Mouse (Mus musculus) heart, postnatal 36 days (tissue): ENCODE data around the gene Shbg. TPM values are rescaled to one million over a fixed set of nuclear protein-coding genes. Genes with fewer than 3 reads are reported as not detected.
A peak's percentile ranks its signal among the peaks of the same experiment; 100 is the strongest.

Source experiments
- DNase-seq, 2 experiments: peaks; one replicate each; pipeline ENCODE4 v3.0.0; 2021 to 2022
- intact Hi-C: fragments of 180-260 bp; cut with DNase I; formaldehyde crosslinking; loops from one replicate; pipeline ENCODE4 v1.15.1; 2025
- microRNA-seq, 2 experiments: library from miRNA; unstranded; fragments of <30 nt; microRNA quantifications; one replicate each; pipeline ENCODE4 v1.2.0; 2021; ENCODE audit warnings: borderline number of aligned reads in 2 of 2
- total RNA-seq, 2 experiments: library from RNA; stranded (reverse); gene quantifications; 2 replicates each; pipeline ENCODE4 v1.2.3; 2021

Gene Shbg
- total RNA-seq, 2 experiments from 2014 or later, result not detected

DNA sequence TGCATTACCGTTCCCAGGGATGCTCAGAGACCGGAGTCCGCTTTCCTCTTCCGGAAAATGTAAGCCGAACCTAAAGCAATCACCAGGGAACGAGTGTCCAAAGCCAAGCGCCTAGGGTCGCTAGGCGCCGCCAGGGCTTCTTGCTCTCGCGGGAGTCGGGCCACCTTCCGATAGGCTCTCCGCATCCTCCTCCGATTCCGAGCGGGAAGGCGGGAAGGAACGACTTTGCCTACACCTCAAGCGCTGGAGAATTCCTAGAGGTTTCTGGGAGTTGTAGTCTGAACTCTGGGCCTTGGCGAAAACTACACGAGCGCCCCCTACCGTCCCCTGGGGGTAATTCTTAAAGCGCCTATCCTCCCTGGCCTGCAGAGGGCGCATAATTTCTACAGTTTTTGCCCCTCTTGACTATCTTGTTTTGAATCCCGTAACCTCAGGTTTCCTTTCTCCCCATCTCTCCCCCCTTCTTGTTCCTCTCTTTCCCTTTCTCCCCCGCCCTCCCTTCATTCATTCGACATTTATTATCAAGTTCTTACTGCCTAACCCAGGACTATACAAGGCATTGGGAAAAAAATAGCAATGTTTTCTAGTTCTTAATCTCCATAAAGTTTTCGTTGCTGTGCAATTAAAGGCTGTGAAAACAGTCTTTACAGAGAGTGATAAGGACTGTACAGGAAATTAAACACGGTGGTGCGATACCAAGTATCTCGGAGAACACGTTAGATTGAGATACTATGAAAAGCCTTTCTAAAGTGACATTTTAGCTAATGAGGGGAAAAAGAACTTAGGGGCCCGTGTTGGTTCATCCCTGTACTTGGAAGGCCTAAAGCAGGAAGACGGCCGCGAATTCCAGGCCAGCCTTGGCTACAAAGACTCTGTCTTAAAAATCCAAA lies 38.3 kb downstream of the Shbg start:
- DNase-seq, result peak; percentile 97 to 99
- intact Hi-C loops, result loop anchor here (1.0 to 2.0 kb wide), 2 partner anchors 33 to 35 kb away; no protein-coding TSS in a partner anchor

DNA sequence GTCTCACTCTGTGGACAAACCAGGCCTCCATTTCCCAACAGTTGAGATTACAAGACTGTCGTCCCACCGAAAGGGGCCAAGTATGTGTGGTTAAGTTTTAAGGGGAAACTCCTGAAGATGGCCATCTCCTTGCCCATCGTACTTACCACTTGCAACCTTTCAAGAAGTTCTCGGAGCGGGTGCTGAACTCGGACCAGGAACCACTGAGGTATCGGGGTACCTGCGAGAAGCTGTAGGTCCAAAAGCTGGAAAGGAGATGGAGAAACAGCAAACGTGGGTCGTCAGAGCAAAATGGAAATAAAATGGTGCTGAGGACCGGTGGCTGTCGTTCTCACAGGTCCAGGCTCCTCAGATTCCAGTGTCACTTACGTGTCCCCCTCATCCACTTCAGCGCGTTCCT lies 39.4 kb downstream of the Shbg start:
- DNase-seq, result no peak
- intact Hi-C loops, result loop anchor here (2.0 kb wide), 1 partner anchor 32 kb away; no protein-coding TSS in a partner anchor

DNA sequence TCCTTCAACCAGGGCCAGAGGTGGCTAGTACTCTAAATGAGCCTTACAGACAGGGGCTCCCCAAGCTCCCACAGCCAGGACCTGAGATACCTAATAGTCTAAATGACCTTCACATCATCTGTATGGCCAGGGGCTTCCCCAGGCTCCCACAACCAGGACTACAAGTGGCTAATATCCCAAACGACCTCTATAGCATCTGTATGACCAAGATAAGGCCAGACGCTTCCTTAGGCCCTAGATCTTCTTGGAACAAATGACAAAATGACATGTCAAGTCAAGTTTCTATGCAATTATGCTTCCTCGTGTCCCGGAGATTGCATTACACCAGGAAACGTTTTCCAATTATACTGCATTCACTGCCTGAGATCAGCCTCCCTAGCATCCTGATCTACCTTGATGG lies 41.4 kb downstream of the Shbg start:
- intact Hi-C loops, result no loop called here
- DNase-seq, result no peak

GRCm38 (mm10) chr11:69575220-69575619 lies 42.5 kb downstream of the Shbg start:
- DNase-seq, result no peak
- intact Hi-C loops, result no loop called here

DNA sequence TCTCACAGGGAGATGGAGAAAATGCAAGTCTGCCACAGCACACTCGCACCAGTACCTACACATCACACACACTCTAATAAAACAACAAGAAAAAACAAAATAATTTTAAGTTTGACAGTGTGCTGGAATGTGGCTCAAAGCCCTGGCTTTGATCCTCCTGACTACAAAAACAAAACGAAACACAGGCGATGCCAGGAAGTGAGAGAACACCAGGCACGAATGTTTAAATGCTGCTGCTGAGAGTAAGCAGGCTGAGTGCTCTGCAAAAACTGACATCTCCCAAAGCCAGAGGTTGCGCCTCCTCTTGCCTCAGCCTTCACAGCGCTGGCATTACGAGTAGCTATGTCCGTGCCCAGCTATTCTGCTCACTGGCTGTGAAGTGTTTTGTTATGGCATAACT lies 52.6 kb downstream of the Shbg start:
- no peak for DNase-seq
- intact Hi-C loops, result no loop called here

Small RNAs within 50 kb of the gene (microRNA-seq; reads per million reads assigned to microRNA genes)
- gene Mir1934 (6.5 to 7.4 reads per million in 2 experiments), gene Mir467f (0 reads per million in 2 experiments)

Other genes starting within 250 kb of the Shbg start
- gene Chd3, start 248.5 kb downstream of the Shbg start, total RNA-seq, result 10 to 100 TPM; 21.8 to 22.8 TPM
- gene Naa38, start 222.4 kb downstream of the Shbg start, total RNA-seq, result 100 to 1,000 TPM; 101 to 103 TPM
- 10 to 100 TPM; 29.6 to 31.8 TPM for gene Cyb5d1, start 222.3 kb downstream of the Shbg start, total RNA-seq
- 10 to 100 TPM; 23.3 to 29.6 TPM for gene Tmem88, start 219.7 kb downstream of the Shbg start, total RNA-seq
- gene Kdm6b, start 204.2 kb downstream of the Shbg start, total RNA-seq, result 10 to 100 TPM; 26.1 to 29.1 TPM
- under 1 TPM; 0.33 to 0.57 TPM for gene Dnah2, start 68.8 kb downstream of the Shbg start, total RNA-seq
- 10 to 100 TPM; 77.4 to 98.0 TPM for gene Efnb3, start 57.7 kb downstream of the Shbg start, total RNA-seq
- 1 to 10 TPM; 5.1 to 6.3 TPM for gene Wrap53, start 37.6 kb downstream of the Shbg start, total RNA-seq
- gene Trp53, start 37.5 kb downstream of the Shbg start, total RNA-seq, result 10 to 100 TPM; 13.9 to 17.0 TPM
- 10 to 100 TPM; 20.9 to 22.5 TPM for gene Atp1b2, start 12.0 kb downstream of the Shbg start, total RNA-seq
- 1 to 10 TPM; 3.7 to 4.1 TPM for gene Sat2, start 4.1 kb upstream of the Shbg start, total RNA-seq
- 10 to 100 TPM; 87.3 to 98.6 TPM for gene Fxr2, start 15.1 kb upstream of the Shbg start, total RNA-seq
- not detected for gene Sox15, start 37.4 kb upstream of the Shbg start, total RNA-seq
- 10 to 100 TPM; 14.9 to 16.2 TPM for gene Mpdu1, start 44.7 kb upstream of the Shbg start, total RNA-seq
- 1 to 10 TPM; 8.7 to 9.1 TPM for gene Cd68, start 48.2 kb upstream of the Shbg start, total RNA-seq
- 100 to 1,000 TPM; 188 to 222 TPM for gene Eif4a1, start 54.5 kb upstream of the Shbg start, total RNA-seq
- gene Senp3, start 64.2 kb upstream of the Shbg start, total RNA-seq, result 10 to 100 TPM; 30.4 to 31.8 TPM
- gene Tnfsf13, start 67.9 kb upstream of the Shbg start, total RNA-seq, result 1 to 10 TPM; 1.4 to 2.4 TPM
- gene Tnfsf12, start 77.9 kb upstream of the Shbg start, total RNA-seq, result 10 to 100 TPM; 16.3 to 21.0 TPM
- gene Tnfsfm13, start 78.2 kb upstream of the Shbg start, total RNA-seq, result 1 to 10 TPM; 4.4 to 4.6 TPM
- gene Polr2a, start 140.7 kb upstream of the Shbg start, total RNA-seq, result 10 to 100 TPM; 30.1 to 35.4 TPM
- not detected for gene Slc35g3, start 144.1 kb upstream of the Shbg start, total RNA-seq
- gene Zbtb4, start 148.0 kb upstream of the Shbg start, total RNA-seq, result 10 to 100 TPM; 39.0 to 43.1 TPM
- 1 to 10 TPM; 3.6 to 4.3 TPM for gene Chrnb1, start 178.0 kb upstream of the Shbg start, total RNA-seq
- 1 to 10 TPM; 2.4 to 3.0 TPM for gene Fgf11, start 184.0 kb upstream of the Shbg start, total RNA-seq
- gene Tmem102, start 187.7 kb upstream of the Shbg start, total RNA-seq, result under 1 TPM; 0.41 to 0.56 TPM
- gene Gm39566, start 197.4 kb upstream of the Shbg start, total RNA-seq, result not detected
- gene Spem2, start 200.6 kb upstream of the Shbg start, total RNA-seq, result not detected
- gene Spem1, start 204.3 kb upstream of the Shbg start, total RNA-seq, result not detected
- gene Nlgn2, start 219.9 kb upstream of the Shbg start, total RNA-seq, result 1 to 10 TPM; 4.6 to 4.8 TPM
- 100 to 1,000 TPM; 189 to 220 TPM for gene Tmem256, start 220.6 kb upstream of the Shbg start, total RNA-seq
- gene Plscr3, start 228.5 kb upstream of the Shbg start, total RNA-seq, result 10 to 100 TPM; 24.6 to 26.7 TPM
- under 1 TPM; 0.08 to 0.11 TPM for gene Tnk1, start 240.8 kb upstream of the Shbg start, total RNA-seq